Mouse (Mus musculus) kidney, embryonic 15.5 days (tissue): ENCODE data around the gene Serpind1. TPM values are rescaled to one million over a fixed set of nuclear protein-coding genes. Genes with fewer than 3 reads are reported as not detected.

Experiments used
- ATAC-seq: fragments of 200-750 bp; cut with Nextera tagmentation; replicated peaks from 2 replicates; pipeline ENCODE4 v1.8.0; 2017; ENCODE audit warnings: moderate TSS enrichment; ENCODE audit not compliant: low FRiP score
- H3K27ac ChIP-seq: fragments of 300-500 bp; sonication (generic); 2 replicates; pipeline ENCODE4 v1.5.1; 2015; ENCODE audit warnings: mild to moderate bottlenecking, inconsistent platforms
- H3K27me3 ChIP-seq: fragments of 300-500 bp; sonication (generic); 2 replicates; pipeline ENCODE4 v1.6.1; 2015; ENCODE audit warnings: inconsistent platforms
- H3K36me3 ChIP-seq: fragments of 300-500 bp; sonication (generic); 2 replicates; pipeline ENCODE4 v1.6.1; 2015; ENCODE audit warnings: inconsistent platforms
- H3K4me1 ChIP-seq: fragments of 300-500 bp; sonication (generic); 2 replicates; pipeline ENCODE4 v1.6.1; 2015; ENCODE audit warnings: inconsistent platforms
- H3K4me2 ChIP-seq: fragments of 300-500 bp; sonication (generic); 2 replicates; pipeline ENCODE4 v1.6.1; 2015; ENCODE audit warnings: moderate library complexity, mild to moderate bottlenecking, inconsistent platforms
- H3K4me3 ChIP-seq: fragments of 300-500 bp; sonication (generic); replicated peaks from 2 replicates; pipeline ENCODE4 v1.5.1; 2015; ENCODE audit warnings: mild to moderate bottlenecking, inconsistent platforms
- H3K9ac ChIP-seq: fragments of 300-500 bp; sonication (generic); 2 replicates; pipeline ENCODE4 v1.6.1; 2015; ENCODE audit warnings: mild to moderate bottlenecking, inconsistent platforms
- H3K9me3 ChIP-seq: fragments of 300-500 bp; sonication (generic); replicated peaks from 2 replicates; pipeline ENCODE4 v1.6.1; 2016; ENCODE audit warnings: inconsistent platforms
- WGBS: fragments of 180-500 bp; shearing (Covaris S2); methylation state at CpG from one replicate; pipeline ENCODE4 v1.1.7; 2015; ENCODE audit warnings: mixed read lengths; 5-methylcytosine and 5-hydroxymethylcytosine counted together
- polyA plus RNA-seq: library from polyadenylated mRNA; unstranded; fragments of >200 nt; fragmentation: Nextera tagmentation; extraction: Ambion mirVana; gene quantifications from 2 replicates; pipeline ENCODE4 v1.2.1, GENCODE M21; 2015

Serpind1 gene
- polyA plus RNA-seq, 1 experiment from 2014 or later, result 3.2 TPM

DNA sequence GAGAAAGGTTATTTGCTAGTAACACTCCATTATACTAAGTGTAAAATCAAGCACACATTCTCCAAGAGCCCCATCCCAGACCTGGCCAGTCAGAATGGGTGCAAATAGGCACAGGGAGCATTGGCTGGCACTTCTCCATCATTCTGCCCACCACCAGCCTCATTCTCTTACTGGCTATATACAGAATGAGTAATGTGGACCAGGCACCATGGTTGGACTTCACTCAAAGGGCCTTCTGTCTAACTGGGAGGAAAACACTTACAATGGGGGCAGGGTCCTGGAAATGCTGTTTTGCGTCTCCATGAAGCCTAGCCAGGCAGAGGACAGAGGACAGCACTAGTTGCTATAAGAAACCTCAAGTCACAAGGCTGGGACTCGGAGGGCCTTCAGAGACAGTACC, 5.1 kb upstream of the Serpind1 start:
- no peaks in the 10 kb centered on the region for H3K9me3 ChIP-seq
- 87% methylated on average over 2 of the region's 2 CpGs for WGBS
- peaks cover 43% of the 10 kb centered on the region for H3K36me3 ChIP-seq
- no peak overlapping the region for H3K9ac ChIP-seq
- H3K4me3 ChIP-seq, result no peak overlapping the region
- no peaks in the 10 kb centered on the region for H3K4me1 ChIP-seq
- H3K4me2 ChIP-seq, result no peak overlapping the region
- H3K27ac ChIP-seq, result no peak overlapping the region
- no peak for ATAC-seq
- H3K27me3 ChIP-seq, result no peaks in the 10 kb centered on the region

DNA sequence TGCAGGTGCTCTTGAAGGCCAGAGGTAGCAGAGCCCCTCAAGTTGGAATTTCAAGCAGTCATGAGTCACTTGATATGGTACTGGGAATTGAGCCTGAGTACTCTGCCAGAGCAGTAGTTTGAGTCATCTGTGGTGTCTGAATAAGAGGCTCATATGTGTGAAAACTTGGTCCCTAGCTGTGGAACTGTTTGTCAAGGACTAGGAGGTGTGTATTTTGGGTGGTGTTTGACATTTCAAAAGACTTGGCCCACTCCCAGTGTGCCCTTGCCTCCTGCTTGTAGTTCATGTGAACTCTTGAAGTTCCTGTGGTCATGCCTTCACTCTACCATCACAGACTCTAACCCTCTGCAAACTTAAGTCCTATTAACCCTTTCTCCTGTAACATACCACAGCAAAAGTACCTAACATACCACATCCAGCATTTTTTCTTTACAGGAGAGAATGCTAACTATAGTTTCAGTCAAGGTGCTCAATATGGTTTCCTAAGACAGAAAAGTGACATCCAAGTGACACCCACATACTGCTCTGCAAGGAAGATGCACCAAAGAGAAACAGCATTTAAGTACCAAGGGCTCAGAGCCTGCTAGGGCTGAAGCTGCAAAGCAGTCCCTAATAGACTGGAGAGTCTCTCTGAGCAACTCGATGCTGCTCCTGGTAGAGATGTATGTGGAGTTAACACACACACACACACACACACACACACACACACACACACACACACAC, 1.2 kb upstream of the Serpind1 start:
- Histone ChIP-seq H3K4me2 (no peak overlapping the region), H3K27me3 (no peaks in the 10 kb centered on the region), H3K9me3 (no peaks in the 10 kb centered on the region), H3K4me3 (no peak overlapping the region), H3K4me1 (no peaks in the 10 kb centered on the region), H3K36me3 (peaks cover 12% of the 10 kb centered on the region), H3K9ac (no peak overlapping the region), H3K27ac (no peak overlapping the region)
- WGBS, result 100% methylated on average over 1 of the region's 1 CpGs
- no peak for ATAC-seq

DNA sequence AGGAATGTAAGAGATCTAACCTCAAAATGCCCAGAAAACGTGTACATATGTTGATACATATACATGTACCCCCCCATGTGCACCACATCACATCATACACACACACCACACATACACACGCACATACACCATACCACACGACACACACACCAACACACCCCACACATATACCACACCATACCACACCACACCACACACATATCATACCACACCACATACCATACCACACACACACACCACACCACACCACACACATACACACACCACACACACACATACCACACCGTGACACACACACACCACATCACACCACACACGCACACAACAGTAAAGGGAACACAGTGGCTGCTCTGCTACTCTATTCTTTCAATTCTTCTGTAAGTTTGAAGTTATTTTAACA, 684 bp downstream of the Serpind1 start:
- Histone ChIP-seq H3K27me3 (no peaks in the 10 kb centered on the region), H3K27ac (no peak overlapping the region), H3K36me3 (no peaks in the 10 kb centered on the region), H3K4me1 (no peaks in the 10 kb centered on the region), H3K9ac (no peak overlapping the region), H3K4me2 (no peak overlapping the region), H3K9me3 (no peaks in the 10 kb centered on the region), H3K4me3 (no peak overlapping the region)
- 93% methylated on average over 5 of the region's 5 CpGs for WGBS
- ATAC-seq, result no peak

DNA sequence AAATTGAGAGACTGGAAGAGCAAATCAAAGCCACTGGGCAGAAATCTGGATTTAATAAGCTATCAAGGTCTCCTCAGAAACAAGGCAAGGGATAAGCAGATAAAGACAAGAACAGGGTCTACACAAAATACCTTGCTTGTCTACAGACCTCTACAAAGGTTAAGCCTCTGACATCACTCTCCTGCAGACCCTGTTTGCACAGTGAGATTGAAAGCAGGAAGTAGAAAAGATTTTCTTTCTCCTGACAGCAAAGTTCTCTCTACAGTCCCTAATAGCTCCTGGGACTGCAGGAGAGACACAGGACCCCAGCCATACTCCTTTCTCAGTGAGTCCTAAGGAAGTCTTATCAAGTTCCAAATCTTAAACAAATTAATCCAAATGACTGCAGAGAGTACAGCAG, 3.4 kb downstream of the Serpind1 start:
- Histone ChIP-seq H3K9me3 (no peaks in the 10 kb centered on the region), H3K36me3 (peaks cover 6% of the 10 kb centered on the region; the same call in 1 of the 2 replicates), H3K4me2 (no peak overlapping the region), H3K27ac (no peak overlapping the region), H3K4me3 (no peak overlapping the region), H3K4me1 (no peaks in the 10 kb centered on the region), H3K9ac (no peak overlapping the region), H3K27me3 (no peaks in the 10 kb centered on the region)
- ATAC-seq, result no peak

DNA sequence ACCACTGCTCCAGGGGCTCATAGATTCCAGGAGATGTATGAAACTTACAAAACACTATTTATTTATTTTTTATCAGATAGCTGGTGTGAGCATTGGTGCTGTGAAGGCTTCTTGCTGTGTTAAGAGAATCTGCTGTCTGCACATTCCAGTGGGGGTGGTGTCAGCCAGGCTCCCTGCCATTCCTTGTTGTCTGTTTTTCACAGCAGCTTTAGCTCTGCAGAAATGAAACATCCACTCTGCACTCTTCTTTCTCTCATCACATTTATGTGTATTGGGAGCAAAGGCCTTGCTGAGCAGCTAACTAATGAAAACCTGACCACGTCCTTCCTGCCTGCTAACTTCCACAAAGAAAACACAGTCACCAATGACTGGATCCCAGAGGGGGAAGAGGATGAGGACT, 4.9 kb downstream of the Serpind1 start:
- Histone ChIP-seq H3K4me2 (no peak overlapping the region), H3K9me3 (no peaks in the 10 kb centered on the region), H3K36me3 (peaks cover 9% of the 10 kb centered on the region), H3K27me3 (no peaks in the 10 kb centered on the region), H3K9ac (no peak overlapping the region), H3K27ac (no peak overlapping the region), H3K4me1 (no peaks in the 10 kb centered on the region), H3K4me3 (no peak overlapping the region)
- ATAC-seq, result no peak
- WGBS, result 55% methylated on average over 1 of the region's 1 CpGs

DNA sequence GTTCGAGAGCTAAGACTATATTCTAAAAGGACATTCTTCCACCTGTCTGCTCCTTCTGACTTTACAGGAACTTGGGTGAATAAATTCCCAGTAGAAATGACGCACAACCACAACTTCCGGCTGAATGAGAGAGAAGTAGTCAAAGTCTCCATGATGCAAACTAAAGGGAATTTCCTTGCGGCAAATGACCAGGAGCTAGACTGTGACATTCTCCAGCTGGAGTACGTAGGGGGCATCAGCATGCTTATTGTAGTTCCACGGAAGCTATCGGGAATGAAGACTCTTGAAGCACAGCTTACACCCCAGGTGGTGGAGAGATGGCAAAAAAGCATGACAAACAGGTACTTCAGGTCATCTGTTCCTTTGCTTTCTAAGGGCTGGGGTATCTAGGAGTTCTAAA, 8.5 kb downstream of the Serpind1 start:
- WGBS, result 86% methylated on average over 7 of the region's 7 CpGs

DNA sequence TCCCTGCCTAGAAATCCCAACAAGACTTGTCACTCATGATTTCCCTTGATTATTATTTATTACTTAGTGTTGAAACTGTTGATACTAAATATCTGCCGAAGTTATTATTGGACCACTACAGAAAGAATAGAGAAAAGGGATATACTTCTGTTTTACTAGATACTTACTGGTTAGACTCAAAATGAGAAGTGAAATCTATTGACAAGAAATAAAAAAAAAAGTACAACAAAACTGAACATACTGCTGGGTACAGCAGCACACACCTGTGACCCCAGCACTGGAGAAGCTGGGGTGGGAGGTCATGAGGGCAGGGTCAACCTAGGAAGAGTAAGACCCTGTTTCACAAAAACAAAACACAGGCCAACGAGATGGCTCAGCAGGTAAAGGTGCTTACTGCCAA, 9.5 kb downstream of the Serpind1 start:
- WGBS, result 84% methylated on average over 2 of the region's 2 CpGs
- ATAC-seq, result no peak
- Histone ChIP-seq H3K4me2 (no peak overlapping the region), H3K9me3 (no peaks in the 10 kb centered on the region), H3K36me3 (peaks cover 22% of the 10 kb centered on the region), H3K4me1 (no peaks in the 10 kb centered on the region), H3K4me3 (no peak overlapping the region), H3K9ac (no peak overlapping the region), H3K27me3 (no peaks in the 10 kb centered on the region), H3K27ac (no peak overlapping the region)

More for the DNA sequence above, 8.5 kb downstream of the Serpind1 start:
- Histone ChIP-seq H3K4me3 (no peak overlapping the region), H3K9ac (no peak overlapping the region), H3K4me1 (no peaks in the 10 kb centered on the region), H3K9me3 (no peaks in the 10 kb centered on the region), H3K4me2 (no peak overlapping the region), H3K36me3 (peaks cover 20% of the 10 kb centered on the region), H3K27ac (no peak overlapping the region), H3K27me3 (no peaks in the 10 kb centered on the region)
- no peak for ATAC-seq

DNA sequence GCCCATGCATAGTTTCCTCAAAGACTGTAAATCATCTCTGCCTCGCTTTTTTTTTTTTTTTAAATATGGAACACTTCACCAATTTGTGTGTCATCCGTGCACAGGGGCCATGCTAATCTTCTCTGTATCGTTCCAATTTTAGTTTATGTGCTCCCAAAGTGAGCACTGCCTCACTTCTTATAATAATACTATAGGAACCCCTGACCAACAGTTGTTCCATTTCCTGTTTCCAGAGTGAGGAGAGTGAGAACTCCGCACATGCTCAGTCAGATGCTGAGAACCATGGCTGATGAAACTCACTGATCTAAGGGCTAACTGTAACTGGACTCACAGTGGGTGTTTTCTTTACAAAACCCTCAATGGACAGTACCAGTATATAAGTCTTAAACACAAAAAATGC, 10.7 kb downstream of the Serpind1 start:
- Histone ChIP-seq H3K9me3 (no peaks in the 10 kb centered on the region), H3K27me3 (no peaks in the 10 kb centered on the region), H3K4me3 (no peak overlapping the region), H3K9ac (no peak overlapping the region), H3K4me1 (no peaks in the 10 kb centered on the region), H3K36me3 (peaks cover 22% of the 10 kb centered on the region), H3K27ac (no peak overlapping the region), H3K4me2 (no peak overlapping the region)
- no peak for ATAC-seq
- WGBS, result 88% methylated on average over 4 of the region's 4 CpGs

DNA sequence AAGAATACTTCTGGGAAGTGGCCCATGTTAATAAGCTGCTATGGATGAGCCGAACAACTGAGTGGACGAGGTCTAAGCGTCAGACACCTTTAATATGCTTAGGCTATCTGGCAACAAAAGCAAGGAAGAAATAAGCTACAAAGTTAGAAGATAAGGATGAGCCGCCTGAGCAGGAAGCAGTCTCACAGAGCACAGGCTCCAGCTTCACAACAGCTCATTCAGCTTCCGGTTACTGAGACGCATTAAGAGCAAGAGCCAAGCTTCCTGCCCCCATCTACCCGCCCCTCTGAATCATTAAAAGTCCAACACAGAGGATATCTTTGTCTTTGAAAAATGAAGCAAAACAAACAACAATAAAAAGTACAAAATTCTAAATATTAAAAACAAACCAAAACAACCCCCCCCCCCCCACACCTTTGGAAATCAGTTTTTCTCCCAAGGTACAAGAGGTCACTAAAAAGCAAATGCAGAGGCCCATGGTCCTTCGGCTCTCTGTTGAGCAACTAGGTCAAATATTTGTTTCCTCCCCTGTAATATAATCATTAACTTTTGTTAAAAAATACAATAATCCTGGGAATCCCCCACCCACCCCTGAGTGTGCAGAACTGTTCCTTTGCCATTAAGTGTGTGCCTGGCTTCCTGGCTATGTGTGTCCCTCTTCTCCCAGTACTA, 14.1 kb downstream of the Serpind1 start:
- 79% methylated on average over 8 of the region's 8 CpGs for WGBS
- H3K9me3 ChIP-seq, result no peaks in the 10 kb centered on the region

DNA sequence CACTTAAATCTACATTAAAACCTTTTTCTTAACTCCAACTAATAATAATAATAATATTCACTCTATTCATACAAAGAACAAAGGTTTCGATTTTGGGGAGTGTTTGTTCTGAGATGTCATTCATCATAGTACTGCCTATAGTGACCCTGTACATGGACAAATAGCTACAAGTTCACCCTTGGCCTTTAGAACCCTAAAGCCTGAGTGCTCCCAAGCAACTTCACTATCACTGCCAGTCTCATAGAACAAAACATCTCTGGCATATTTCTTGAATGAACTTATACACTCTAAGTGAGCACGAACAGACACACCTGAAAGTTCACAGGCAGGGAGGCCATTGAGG, 14.6 kb downstream of the Serpind1 start:
- ATAC-seq, result no peak

More for the DNA sequence above, 14.1 kb downstream of the Serpind1 start:
- Histone ChIP-seq H3K27me3 (no peaks in the 10 kb centered on the region), H3K36me3 (peaks cover 28% of the 10 kb centered on the region), H3K4me1 (no peaks in the 10 kb centered on the region), H3K4me2 (no peak overlapping the region), H3K27ac (no peak overlapping the region), H3K9ac (no peak overlapping the region), H3K4me3 (no peak overlapping the region)
- no peak for ATAC-seq

DNA sequence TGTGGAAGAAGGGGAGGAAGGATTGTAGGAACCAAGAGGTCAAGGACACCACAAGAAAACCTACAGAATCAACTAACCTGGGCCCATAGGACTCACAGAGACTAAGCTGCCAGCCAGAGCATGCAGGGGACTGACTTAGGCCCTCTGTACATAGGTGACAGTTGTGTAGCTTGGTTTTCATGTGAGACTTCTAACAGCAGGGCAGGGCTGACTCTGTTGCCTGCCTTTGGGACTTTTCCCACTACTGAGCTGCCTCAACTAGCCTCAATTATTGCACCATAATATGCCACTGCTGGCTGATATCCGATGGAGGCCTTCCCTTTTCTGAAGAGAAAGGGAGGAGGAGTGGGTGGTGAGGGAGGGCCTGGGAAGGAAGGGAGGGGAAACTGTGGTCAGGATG, 15.6 kb downstream of the Serpind1 start:
- H3K9me3 ChIP-seq, result no peaks in the 10 kb centered on the region

More for the DNA sequence above, 14.6 kb downstream of the Serpind1 start:
- Histone ChIP-seq H3K36me3 (peaks cover 33% of the 10 kb centered on the region), H3K27me3 (no peaks in the 10 kb centered on the region), H3K9ac (no peak overlapping the region), H3K4me2 (no peak overlapping the region), H3K4me3 (no peak overlapping the region), H3K27ac (no peak overlapping the region), H3K9me3 (no peaks in the 10 kb centered on the region), H3K4me1 (no peaks in the 10 kb centered on the region)
- WGBS, result 92% methylated on average over 2 of the region's 2 CpGs

DNA sequence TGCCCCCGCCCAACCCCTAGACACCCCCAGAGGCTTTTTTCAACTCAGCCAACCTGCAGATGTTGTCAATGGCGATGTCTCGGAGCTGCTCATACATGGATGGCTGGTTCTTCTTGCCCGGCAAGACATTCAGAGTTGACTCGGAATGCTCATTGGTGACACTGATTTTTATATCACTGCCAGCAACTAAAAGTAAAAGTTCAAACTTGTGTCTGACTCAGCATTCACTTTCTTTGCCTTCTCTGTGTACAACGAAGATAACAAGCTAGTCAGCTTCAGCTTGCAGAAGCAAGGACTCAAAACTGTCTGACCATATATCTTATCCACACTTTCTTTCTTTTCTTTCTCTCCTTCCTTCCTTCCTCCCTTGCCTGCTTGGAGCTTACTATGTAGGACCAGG, 24.9 kb downstream of the Serpind1 start:
- 87% methylated on average over 6 of the region's 6 CpGs for WGBS
- H3K4me3 ChIP-seq, result no peak overlapping the region
- no peak overlapping the region for H3K9ac ChIP-seq
- no peak for ATAC-seq
- no peak overlapping the region for H3K4me2 ChIP-seq
- no peaks in the 10 kb centered on the region for H3K4me1 ChIP-seq
- H3K27ac ChIP-seq, result no peak overlapping the region
- no peaks in the 10 kb centered on the region for H3K27me3 ChIP-seq
- H3K9me3 ChIP-seq, result no peaks in the 10 kb centered on the region
- H3K36me3 ChIP-seq, result peaks cover 67% of the 10 kb centered on the region

More for the DNA sequence above, 15.6 kb downstream of the Serpind1 start:
- ATAC-seq, result no peak
- Histone ChIP-seq H3K27ac (no peak overlapping the region), H3K4me2 (no peak overlapping the region), H3K36me3 (peaks cover 43% of the 10 kb centered on the region), H3K4me1 (no peaks in the 10 kb centered on the region), H3K27me3 (no peaks in the 10 kb centered on the region), H3K4me3 (no peak overlapping the region), H3K9ac (no peak overlapping the region)
- 83% methylated on average over 1 of the region's 1 CpGs for WGBS

DNA sequence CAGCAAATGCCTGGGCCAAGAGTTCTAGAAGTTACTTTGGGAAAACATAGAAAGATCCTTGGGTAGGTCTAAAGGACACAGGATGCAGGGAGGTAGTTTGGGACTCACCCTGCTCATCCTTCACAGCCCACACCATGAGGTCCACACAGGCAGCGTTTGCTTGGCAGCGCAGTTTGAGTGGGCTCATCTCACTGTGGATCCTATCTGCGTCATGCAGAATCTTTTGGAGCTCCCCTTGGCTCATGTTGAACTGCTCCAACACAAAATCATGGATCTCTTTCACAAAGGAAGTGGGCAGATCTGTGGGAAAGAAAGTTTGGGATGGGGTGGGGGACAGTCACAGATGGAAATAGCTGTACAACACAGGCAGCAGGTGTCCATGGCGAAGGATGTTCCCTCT, 27.6 kb downstream of the Serpind1 start:
- Histone ChIP-seq H3K27me3 (no peaks in the 10 kb centered on the region), H3K4me3 (no peak overlapping the region), H3K4me2 (no peak overlapping the region), H3K36me3 (peaks cover 54% of the 10 kb centered on the region), H3K4me1 (no peaks in the 10 kb centered on the region), H3K27ac (no peak overlapping the region), H3K9ac (no peak overlapping the region), H3K9me3 (no peaks in the 10 kb centered on the region)
- 97% methylated on average over 4 of the region's 4 CpGs for WGBS
- no peak for ATAC-seq
